Mouse (Mus musculus) midbrain, embryonic 10.5 days (tissue): ENCODE data around the gene Riok1. TPM values are rescaled to one million over a fixed set of nuclear protein-coding genes. Genes with fewer than 3 reads are reported as not detected.

Source experiments
- DNase-seq: peaks from one replicate; pipeline ENCODE4 v3.0.0-alpha.2; 2017; ENCODE audit warnings: low spot score
- H3K27ac ChIP-seq: fragments of 300-500 bp; sonication (generic); replicated peaks from 2 replicates; pipeline ENCODE4 v1.5.1; 2016; ENCODE audit warnings: mild to moderate bottlenecking
- H3K27me3 ChIP-seq: fragments of 300-500 bp; sonication (generic); 2 replicates; pipeline ENCODE4 v1.6.1; 2016; ENCODE audit warnings: low read depth, mild to moderate bottlenecking; ENCODE audit not compliant: poor library complexity, severe bottlenecking
- H3K36me3 ChIP-seq: fragments of 300-500 bp; sonication (generic); 2 replicates; pipeline ENCODE4 v1.6.1; 2016; ENCODE audit warnings: mild to moderate bottlenecking, moderate library complexity
- H3K4me1 ChIP-seq: fragments of 300-500 bp; sonication (generic); 2 replicates; pipeline ENCODE4 v1.6.1; 2016
- H3K4me3 ChIP-seq: fragments of 300-500 bp; sonication (generic); 2 replicates; pipeline ENCODE4 v1.5.1; 2016; ENCODE audit warnings: mild to moderate bottlenecking, moderate library complexity
- H3K9me3 ChIP-seq: fragments of 300-500 bp; sonication (generic); replicated peaks from 2 replicates; pipeline ENCODE4 v1.6.1; 2016; ENCODE audit warnings: mild to moderate bottlenecking
- WGBS: fragments of 180-500 bp; shearing (Covaris S2); methylation state at CpG from one replicate; pipeline ENCODE4 v1.1.7; 2016; 5-methylcytosine and 5-hydroxymethylcytosine counted together
- polyA plus RNA-seq: library from polyadenylated mRNA; unstranded; fragments of >200 nt; fragmentation: Nextera tagmentation; extraction: Ambion mirVana; gene quantifications from 2 replicates; pipeline ENCODE4 v1.2.1, GENCODE M21; 2016

Riok1 gene
- polyA plus RNA-seq, result 50.8 and 53.6 TPM in 2 replicates

- Histone ChIP-seq H3K9me3 (no peaks in the 10 kb centered on the region), H3K4me3 (peak within 1 kb of the TSS; percentile 95), H3K4me1 (peaks cover 21% of the 10 kb centered on the region), H3K36me3 (peaks cover 22% of the 10 kb centered on the region), H3K27me3 (no peaks in the 10 kb centered on the region), H3K27ac (peak within 1 kb of the TSS; percentile 88)
- peak; percentile 12 for DNase-seq
- WGBS, result 12% methylated on average over 37 of the region's 37 CpGs
These were observed at the start of gene Riok1 for GRCm38 (mm10) chr13:38036343-38037043. Gene Riok1, plus strand, starts transcription at chr13:38036995.

- H3K36me3 ChIP-seq, result peaks cover 69% of the 10 kb centered on the region
- H3K27ac ChIP-seq, result no peak overlapping the region
- peaks cover 15% of the 10 kb centered on the region for H3K4me1 ChIP-seq
- no peaks in the 10 kb centered on the region for H3K27me3 ChIP-seq
- no peak for DNase-seq
- no peaks in the 10 kb centered on the region for H3K9me3 ChIP-seq
- 94% methylated on average over 8 of the region's 8 CpGs for WGBS
- H3K4me3 ChIP-seq, result no peak overlapping the region
These were observed 47.1 kb upstream of the Riok1 start for GRCm38 (mm10) chr13:37989701-37990100.

DNA sequence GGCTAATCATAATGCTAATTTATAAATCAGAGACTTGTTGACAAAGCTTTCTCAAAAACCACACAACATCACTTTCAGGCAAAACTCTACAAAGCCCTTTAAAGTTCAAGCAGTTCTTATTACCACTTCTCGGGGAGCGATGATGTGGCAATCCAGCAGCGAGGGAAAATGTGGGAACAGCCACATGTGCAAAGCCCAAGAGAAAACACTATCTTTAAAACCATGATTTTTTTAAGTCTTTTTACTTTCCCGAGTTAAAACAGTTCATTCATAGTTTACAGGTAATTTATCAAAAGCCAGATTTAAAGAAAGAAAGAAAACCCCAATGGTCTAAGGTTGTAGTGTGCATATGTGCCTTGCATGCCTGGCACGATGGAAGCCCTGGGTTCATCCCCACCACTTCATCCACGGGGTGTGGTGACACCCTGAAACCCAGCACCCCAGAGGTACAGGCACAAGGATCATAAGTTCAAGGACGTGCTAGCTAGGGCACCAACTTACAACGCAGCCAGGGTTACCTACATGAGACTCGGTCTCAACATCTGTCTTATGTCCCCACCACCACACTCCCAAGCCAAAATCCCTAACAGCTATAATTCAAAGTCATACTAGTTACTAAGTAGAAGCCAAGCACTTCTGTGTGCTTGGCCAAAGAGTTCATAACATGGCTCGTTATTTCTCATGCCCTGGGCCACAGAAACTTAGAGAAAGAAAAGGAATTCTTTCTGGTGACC is 44.0 kb upstream of the Riok1 start:
- 25% methylated on average over 10 of the region's 10 CpGs for WGBS
- H3K36me3 ChIP-seq, result peaks cover 38% of the 10 kb centered on the region
- peak overlapping the region; percentile 98 for H3K27ac ChIP-seq
- no peaks in the 10 kb centered on the region for H3K9me3 ChIP-seq
- H3K4me1 ChIP-seq, result peaks cover 15% of the 10 kb centered on the region
- peak overlapping the region; percentile 92 for H3K4me3 ChIP-seq
- H3K27me3 ChIP-seq, result no peaks in the 10 kb centered on the region
- DNase-seq, result peak; percentile 17

DNA sequence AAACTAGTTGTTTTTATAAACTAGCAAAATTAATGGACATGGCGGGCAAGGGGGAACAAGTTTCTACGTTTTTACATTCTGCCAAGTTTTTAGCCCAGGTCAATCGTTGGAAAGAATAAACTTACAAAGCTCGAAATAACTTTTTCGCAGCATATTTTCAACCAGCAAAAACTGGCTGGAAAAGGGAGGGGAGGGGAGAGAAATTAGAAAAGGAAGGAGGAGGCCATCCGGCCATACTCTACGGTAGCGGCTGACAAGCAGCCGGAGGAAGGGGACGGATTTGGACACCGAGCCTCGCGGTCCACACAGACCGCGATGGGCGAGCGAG is 43.5 kb upstream of the Riok1 start:
- Histone ChIP-seq H3K4me1 (peaks cover 15% of the 10 kb centered on the region), H3K27me3 (no peaks in the 10 kb centered on the region), H3K27ac (peak overlapping the region; percentile 98), H3K36me3 (peaks cover 32% of the 10 kb centered on the region), H3K4me3 (peak overlapping the region; percentile 92), H3K9me3 (no peaks in the 10 kb centered on the region)
- no peak for DNase-seq
- WGBS, result 0% methylated on average over 17 of the region's 17 CpGs

DNA sequence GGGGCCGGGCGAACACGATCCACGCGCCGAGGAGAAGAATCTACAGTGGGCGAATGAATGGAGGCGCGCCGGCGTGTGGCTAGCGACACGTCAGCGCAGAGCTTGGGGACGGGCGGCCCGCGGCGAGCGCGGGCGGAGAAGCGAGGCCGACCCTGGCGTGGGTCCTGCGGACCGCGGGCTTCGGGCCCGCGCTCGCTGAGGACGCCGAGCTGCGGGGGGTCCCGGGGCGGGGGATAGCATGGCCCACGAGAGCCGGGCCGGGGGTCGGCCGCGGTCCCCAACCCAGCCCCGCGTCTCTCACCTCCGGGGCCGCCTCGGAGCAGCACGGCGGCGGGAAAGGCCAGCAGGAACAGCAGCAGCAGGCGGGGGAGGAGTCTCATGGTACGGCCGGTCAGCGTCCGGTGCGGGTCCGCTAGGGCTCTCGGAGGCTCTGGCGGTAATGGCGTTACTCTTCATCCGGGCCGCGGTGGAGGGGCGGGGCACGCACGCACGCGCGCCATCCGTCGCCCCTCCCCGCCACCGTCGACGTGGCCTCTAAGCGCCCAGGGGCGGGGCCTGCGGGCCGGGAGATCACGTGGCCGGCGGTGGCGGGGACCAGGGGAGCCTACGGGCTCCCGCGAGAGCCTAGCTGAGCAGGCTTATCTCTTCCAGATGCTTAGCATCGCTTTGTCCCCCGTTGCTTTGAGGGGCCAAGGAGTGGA is 42.9 kb upstream of the Riok1 start, which contains the start of gene Ssr1:
Ssr1 (minus strand) TSS at position 514 of the 701 bp plus-strand sequence.
- no peaks in the 10 kb centered on the region for H3K9me3 ChIP-seq
- no peaks in the 10 kb centered on the region for H3K27me3 ChIP-seq
- DNase-seq, result peak; percentile 95
- H3K4me3 ChIP-seq, result peak within 1 kb of the TSS; percentile 92
- H3K36me3 ChIP-seq, result peaks cover 27% of the 10 kb centered on the region
- H3K27ac ChIP-seq, result peak within 1 kb of the TSS; percentile 98
- H3K4me1 ChIP-seq, result peaks cover 15% of the 10 kb centered on the region
- WGBS, result under 1% methylated on average over 89 of the region's 89 CpGs

- Histone ChIP-seq H3K36me3 (peaks cover 22% of the 10 kb centered on the region), H3K4me1 (peaks cover 15% of the 10 kb centered on the region), H3K4me3 (peak overlapping the region; percentile 92), H3K27me3 (peaks cover 3% of the 10 kb centered on the region; the same call in 1 of the 2 replicates), H3K27ac (peak overlapping the region; percentile 98), H3K9me3 (no peaks in the 10 kb centered on the region)
- no peak for DNase-seq
- WGBS, result 26% methylated on average over 7 of the region's 7 CpGs
These were observed 42.4 kb upstream of the Riok1 start for GRCm38 (mm10) chr13:37994405-37994749.

GRCm38 (mm10) chr13:37999713-38000112 is 37.1 kb upstream of the Riok1 start:
- 81% methylated on average over 3 of the region's 3 CpGs for WGBS
- Histone ChIP-seq H3K9me3 (no peaks in the 10 kb centered on the region), H3K27me3 (peaks cover 3% of the 10 kb centered on the region; the same call in 1 of the 2 replicates), H3K36me3 (no peaks in the 10 kb centered on the region), H3K4me1 (no peaks in the 10 kb centered on the region), H3K27ac (no peak overlapping the region), H3K4me3 (no peak overlapping the region)
- DNase-seq, result no peak

DNA sequence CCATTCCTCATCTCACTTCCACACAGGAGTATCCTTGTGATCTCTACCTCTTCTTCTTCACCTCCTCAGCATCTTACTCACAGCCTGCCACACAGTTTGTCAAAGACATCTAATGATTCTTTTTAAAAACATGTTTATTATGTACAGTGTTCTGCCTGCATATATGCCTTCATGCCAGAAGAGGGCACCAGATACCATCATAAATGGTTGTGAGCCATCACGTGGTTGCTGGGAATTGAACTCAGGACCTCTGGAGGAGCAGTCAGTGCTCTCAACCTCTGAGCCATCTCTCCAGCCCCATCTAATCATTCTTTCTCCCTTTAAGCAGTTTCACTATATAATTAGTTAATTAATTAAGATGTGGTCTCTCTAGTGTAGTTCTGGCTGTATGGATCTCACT is 34.3 kb upstream of the Riok1 start:
- Histone ChIP-seq H3K36me3 (no peaks in the 10 kb centered on the region), H3K4me3 (no peak overlapping the region), H3K4me1 (no peaks in the 10 kb centered on the region), H3K27me3 (peaks cover 3% of the 10 kb centered on the region; the same call in 1 of the 2 replicates), H3K27ac (no peak overlapping the region), H3K9me3 (no peaks in the 10 kb centered on the region)
- DNase-seq, result no peak
- 46% methylated on average over 1 of the region's 1 CpGs for WGBS

- Histone ChIP-seq H3K27ac (no peak overlapping the region), H3K27me3 (no peaks in the 10 kb centered on the region), H3K4me1 (no peaks in the 10 kb centered on the region), H3K4me3 (no peak overlapping the region), H3K9me3 (no peaks in the 10 kb centered on the region), H3K36me3 (no peaks in the 10 kb centered on the region)
- DNase-seq, result no peak
- 85% methylated on average over 2 of the region's 2 CpGs for WGBS
These were observed 28.8 kb upstream of the Riok1 start for GRCm38 (mm10) chr13:38007972-38008371.

DNA sequence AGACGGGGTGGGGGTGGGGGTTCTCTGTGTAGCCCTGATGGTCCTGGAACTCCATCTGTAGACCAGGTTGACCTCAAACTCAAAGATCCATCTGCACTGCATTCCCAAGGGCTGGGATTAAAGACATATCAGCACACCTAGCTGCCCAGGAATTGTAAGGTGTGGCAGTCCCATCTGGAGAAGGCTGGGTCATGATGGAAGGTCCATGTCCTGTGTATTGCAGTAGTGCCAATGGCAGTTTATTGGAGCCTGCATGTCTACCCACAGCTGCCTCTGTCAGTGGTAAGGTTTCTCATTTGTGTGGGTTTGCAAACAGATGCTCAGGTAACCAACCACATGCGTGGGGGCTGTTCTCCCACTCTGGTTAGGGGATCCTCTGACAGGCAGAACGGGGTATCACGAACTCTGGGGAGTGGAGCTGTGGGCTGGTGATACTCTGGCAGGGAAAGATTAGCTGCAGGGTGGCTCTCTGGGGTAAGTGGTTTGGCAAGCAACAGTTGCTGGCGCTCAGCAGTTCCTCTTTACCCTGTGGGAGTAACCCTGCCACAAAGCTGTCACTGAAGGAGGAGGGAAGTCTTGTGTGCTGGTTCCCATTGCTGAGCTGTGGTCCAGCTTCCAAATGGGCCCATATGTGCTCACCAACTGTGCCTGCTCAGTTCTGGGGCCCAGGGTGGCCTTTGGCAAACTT is 26.9 kb upstream of the Riok1 start:
- H3K4me3 ChIP-seq, result no peak overlapping the region
- no peaks in the 10 kb centered on the region for H3K36me3 ChIP-seq
- H3K4me1 ChIP-seq, result no peaks in the 10 kb centered on the region
- DNase-seq, result no peak
- no peaks in the 10 kb centered on the region for H3K27me3 ChIP-seq
- no peaks in the 10 kb centered on the region for H3K9me3 ChIP-seq
- WGBS, result 84% methylated on average over 5 of the region's 5 CpGs
- no peak overlapping the region for H3K27ac ChIP-seq

- 81% methylated on average over 5 of the region's 5 CpGs for WGBS
- Histone ChIP-seq H3K36me3 (no peaks in the 10 kb centered on the region), H3K27ac (no peak overlapping the region), H3K4me1 (no peaks in the 10 kb centered on the region), H3K9me3 (no peaks in the 10 kb centered on the region), H3K4me3 (no peak overlapping the region), H3K27me3 (no peaks in the 10 kb centered on the region)
- DNase-seq, result no peak
These were observed 26.3 kb upstream of the Riok1 start for GRCm38 (mm10) chr13:38010444-38010910.

GRCm38 (mm10) chr13:38012436-38012835 is 24.4 kb upstream of the Riok1 start:
- no peaks in the 10 kb centered on the region for H3K27me3 ChIP-seq
- H3K9me3 ChIP-seq, result no peaks in the 10 kb centered on the region
- DNase-seq, result no peak
- 94% methylated on average over 5 of the region's 5 CpGs for WGBS
- no peak overlapping the region for H3K4me3 ChIP-seq
- H3K36me3 ChIP-seq, result no peaks in the 10 kb centered on the region
- H3K4me1 ChIP-seq, result no peaks in the 10 kb centered on the region
- H3K27ac ChIP-seq, result no peak overlapping the region
